In the genomic region with DNA sequence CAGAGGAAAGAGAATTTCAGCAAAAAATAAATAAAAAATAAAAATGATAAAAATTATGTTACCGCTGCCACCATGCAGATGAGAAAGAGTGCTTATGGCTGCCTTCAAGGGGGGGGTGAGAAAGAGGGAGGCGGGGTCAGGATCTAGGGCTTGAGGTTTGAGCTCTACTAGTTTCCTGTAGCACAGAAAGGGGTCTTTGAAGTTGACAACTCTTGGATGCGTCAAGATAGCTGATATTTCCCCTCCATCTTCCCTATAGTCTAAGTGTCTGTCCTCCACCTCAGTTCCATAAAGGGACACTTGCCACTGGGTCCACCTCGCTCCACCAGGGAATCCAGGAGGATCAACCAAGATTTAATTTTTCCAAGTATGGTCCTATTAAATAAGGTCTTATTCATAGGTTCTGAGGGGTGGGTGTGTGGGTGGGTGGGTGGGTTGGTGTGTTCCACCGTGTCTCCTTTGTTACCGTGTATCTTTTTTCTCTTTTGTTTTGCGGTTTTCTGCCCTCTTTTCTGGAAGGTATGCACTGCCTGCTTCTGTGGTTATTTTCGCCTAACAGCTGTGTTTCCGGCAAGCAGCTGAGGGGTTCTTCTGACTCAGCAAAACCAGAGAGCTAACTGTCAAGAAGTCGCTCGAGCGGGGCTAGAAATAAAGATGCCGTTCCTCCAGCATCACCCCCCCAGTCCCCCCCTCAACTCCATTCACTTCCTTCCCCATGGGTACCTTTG, we compare ENCODE assay signal across 10 mouse cellular contexts.
DNase-seq lines count a peak whose midpoint lies in the region; ATAC-seq and TF ChIP-seq lines count a peak whose summit lies in the region.
"Had no signal": no experiment of that assay in that cellular context is flagged by ENCODE, and none has a peak within 500 bp of the region (broad histone marks: within the 10 kb centered on the region; RNA-seq: fewer than 3 reads in every experiment).

No protein-coding gene starts in this region.

- no peak overlapping the region for H3K4me3 ChIP-seq in kidney, postnatal 0 days (replicated peaks; ENCODE audit: low read depth, low read length)
- H3K4me3 ChIP-seq in CH12.LX (replicated peaks in 1 of 3; ENCODE audit: low read depth in 2 of 3, low read length in 2 of 3, poor library complexity in 1 of 3) = peak overlapping the region in 1 of 3 experiments; percentile 49
- no peak overlapping the region for H3K4me3 ChIP-seq in limb, embryonic 14.5 days (replicated peaks; ENCODE audit: low read length)
- H3K4me3 ChIP-seq in hindbrain, embryonic 16.5 days (ENCODE audit: low read length) = no peak overlapping the region

- no peak for TF ChIP-seq CTCF in kidney, postnatal 0 days (IDR thresholded peaks at IDR 0.05; ENCODE audit: low read depth)
- no peak for TF ChIP-seq CTCF in CH12.LX (conservative IDR thresholded peaks at IDR 0.05 in 1 of 2, IDR thresholded peaks at IDR 0.05 in 1 of 2; ENCODE audit: low read depth in 2 of 2, low read length in 2 of 2)

- no peaks in the 10 kb centered on the region for H3K9me3 ChIP-seq in kidney, postnatal 0 days (replicated peaks; ENCODE audit: low read length)
- H3K9me3 ChIP-seq in CH12.LX (replicated peaks; ENCODE audit: low read length) = peaks cover 11% of the 10 kb centered on the region
- H3K9me3 ChIP-seq in limb, embryonic 14.5 days (ENCODE audit: control insufficient read depth, low read length) = no peaks in the 10 kb centered on the region
- no peaks in the 10 kb centered on the region for H3K9me3 ChIP-seq in hindbrain, embryonic 16.5 days (ENCODE audit: control insufficient read depth, low read length)

- no peak; the same call in 1 of the 2 replicates for TF ChIP-seq RAD21 in CH12.LX (IDR thresholded peaks at IDR 0.05; ENCODE audit: low read depth, low read length)

- dilution Hi-C loops in CH12.LX (cut with MboI; ENCODE audit: extremely low pct_ligation_motif_present, extremely low pct_unique_long_range_greater_than_20kb, low sequenced_read_pairs) = no loop called here

- DNase-seq in kidney, postnatal 0 days (ENCODE audit: low spot score) = peak; percentile 33
- no peak for DNase-seq in kidney, postnatal 25 days
- peak; percentile 94 for DNase-seq in CH12.LX (ENCODE audit: extremely low read depth)
- DNase-seq in limb, embryonic 14.5 days (ENCODE audit: low spot score) = peak; percentile 64
- peak; percentile 76 for DNase-seq in splenic B cell, adult 2 months (ENCODE audit: low read depth, low spot score)
- DNase-seq in cerebellum, postnatal 4 days (ENCODE audit: low spot score in 2 of 2) = no peak
- DNase-seq: cerebellum, adult 11 months had no signal

- H3K4me1 ChIP-seq in kidney, postnatal 0 days (replicated peaks; ENCODE audit: insufficient read depth, low read length) = 0 out of 2 replicates have a peak, but pooled peaks cover 3% of the 10 kb centered on the region
- H3K4me1 ChIP-seq in CH12.LX (ENCODE audit: control insufficient read depth in 1 of 2, insufficient read depth in 2 of 2) = peaks cover 25 to 60% of the 10 kb centered on the region in 2 experiments
- peaks cover 42% of the 10 kb centered on the region for H3K4me1 ChIP-seq in limb, embryonic 14.5 days (ENCODE audit: control insufficient read depth, insufficient read depth, low read length)
- H3K4me1 ChIP-seq in hindbrain, embryonic 16.5 days (ENCODE audit: control insufficient read depth, insufficient read depth, low read depth, low read length) = peaks cover 13% of the 10 kb centered on the region

- no peaks in the 10 kb centered on the region for H3K79me2 ChIP-seq in CH12.LX (replicated peaks; ENCODE audit: control insufficient read depth, extremely low read depth, insufficient read depth, poor library complexity, severe bottlenecking)

- in situ Hi-C loops in CH12.LX (cut with MboI; ENCODE audit: low pct_ligation_motif_present, low pct_unique_long_range_greater_than_20kb, low sequenced_read_pairs) = no loop called here

- no peak for ATAC-seq in kidney, postnatal 0 days (replicated peaks; ENCODE audit: low FRiP score, low read depth)
- no peak for ATAC-seq in limb, embryonic 14.5 days (ENCODE audit: low FRiP score, low read depth)
- ATAC-seq in erythroid progenitor cell, adult 5-6 weeks (replicated peaks; ENCODE audit: low FRiP score, poor library complexity, severe bottlenecking) = no peak
- ATAC-seq in hindbrain, embryonic 16.5 days = no peak
- ATAC-seq: forebrain, embryonic 16.5 days had no signal

- H3K9ac ChIP-seq in kidney, postnatal 0 days (ENCODE audit: low read depth, low read length) = no peak overlapping the region
- peak overlapping the region; percentile 74 for H3K9ac ChIP-seq in CH12.LX (ENCODE audit: insufficient read depth, low read depth)
- no peak overlapping the region for H3K9ac ChIP-seq in limb, embryonic 14.5 days (ENCODE audit: low read depth, low read length, severe bottlenecking)
- H3K9ac ChIP-seq in hindbrain, embryonic 16.5 days (ENCODE audit: low read depth, low read length) = no peak overlapping the region

- WGBS in kidney, postnatal 0 days = 41% methylated on average over 13 of the region's 13 CpGs
- 41% methylated on average over 13 of the region's 13 CpGs for WGBS in limb, embryonic 14.5 days
- 53% methylated on average over 13 of the region's 13 CpGs for WGBS in hindbrain, embryonic 16.5 days

- peak; percentile 98 for TF ChIP-seq EP300 in CH12.LX (IDR thresholded peaks at IDR 0.05; ENCODE audit: low read length)

- no peak overlapping the region for H3K27ac ChIP-seq in kidney, postnatal 0 days
- peak overlapping the region; percentile 99 for H3K27ac ChIP-seq in CH12.LX (ENCODE audit: insufficient read depth, low read depth)
- H3K27ac ChIP-seq in limb, embryonic 14.5 days (replicated peaks; ENCODE audit: low read depth, low read length) = no peak overlapping the region
- H3K27ac ChIP-seq in hindbrain, embryonic 16.5 days (ENCODE audit: low read depth, low read length) = no peak overlapping the region

- no peak for TF ChIP-seq POLR2A in CH12.LX (IDR thresholded peaks at IDR 0.05; ENCODE audit: low read depth, low read length)
- no peak for TF ChIP-seq POLR2A in limb, embryonic 14.5 days (IDR thresholded peaks at IDR 0.05; ENCODE audit: borderline replicate concordance, extremely low read depth, insufficient read depth, insufficient read length)

- H3K36me3 ChIP-seq in kidney, postnatal 0 days (ENCODE audit: insufficient read depth, low read length) = no peaks in the 10 kb centered on the region
- no peaks in the 10 kb centered on the region for H3K36me3 ChIP-seq in CH12.LX (replicated peaks in 1 of 2; ENCODE audit: control insufficient read depth in 1 of 2, insufficient read depth in 1 of 2, low read length in 1 of 2)
- H3K36me3 ChIP-seq in limb, embryonic 14.5 days (ENCODE audit: control insufficient read depth, insufficient read depth, low read length) = no peaks in the 10 kb centered on the region
- no peaks in the 10 kb centered on the region for H3K36me3 ChIP-seq in splenic B cell, adult 2 months (ENCODE audit: control insufficient read depth, insufficient read depth, low read length, poor library complexity, severe bottlenecking)
- no peaks in the 10 kb centered on the region for H3K36me3 ChIP-seq in hindbrain, embryonic 16.5 days (ENCODE audit: control insufficient read depth, insufficient read depth, low read length)

- peaks cover 4% of the 10 kb centered on the region; the same call in 1 of the 2 replicates for H3K27me3 ChIP-seq in kidney, postnatal 0 days (ENCODE audit: insufficient read depth, low read length)
- no peaks in the 10 kb centered on the region for H3K27me3 ChIP-seq in CH12.LX (replicated peaks)
- H3K27me3 ChIP-seq in limb, embryonic 14.5 days (ENCODE audit: control insufficient read depth, insufficient read depth, low read length) = no peaks in the 10 kb centered on the region
- no peaks in the 10 kb centered on the region for H3K27me3 ChIP-seq in splenic B cell, adult 2 months (ENCODE audit: control insufficient read depth, insufficient read depth, low read length, poor library complexity, severe bottlenecking)
- no peaks in the 10 kb centered on the region for H3K27me3 ChIP-seq in hindbrain, embryonic 16.5 days (replicated peaks; ENCODE audit: control insufficient read depth, insufficient read depth, low read length)

- H3K4me2 ChIP-seq in kidney, postnatal 0 days (ENCODE audit: low read length) = no peak overlapping the region
- peak overlapping the region; percentile 67 for H3K4me2 ChIP-seq in CH12.LX (ENCODE audit: insufficient read depth, low read depth, poor library complexity, severe bottlenecking)
- peak overlapping the region; percentile 8; the same call in 1 of the 2 replicates for H3K4me2 ChIP-seq in limb, embryonic 14.5 days (replicated peaks; ENCODE audit: low read depth, low read length, severe bottlenecking)
- no peak overlapping the region for H3K4me2 ChIP-seq in hindbrain, embryonic 16.5 days (ENCODE audit: low read length)

TF ChIP-seq in CH12.LX, 34 proteins besides CTCF, POLR2A, EP300 and RAD21 (continues in another document):
- TF ChIP-seq MAZ (IDR thresholded peaks at IDR 0.05; ENCODE audit: low read depth, low read length) = peak; percentile 86
- peak; percentile 100 for TF ChIP-seq ETS1 (conservative IDR thresholded peaks at IDR 0.05; ENCODE audit: low read depth, low read length)
- peak; percentile 100 for TF ChIP-seq MAFK (IDR thresholded peaks at IDR 0.05; ENCODE audit: insufficient replicate concordance, low read length)
- no peak for TF ChIP-seq CHD2 (IDR thresholded peaks at IDR 0.05; ENCODE audit: low read length)
- no peak for TF ChIP-seq ZMIZ1 (IDR thresholded peaks at IDR 0.05; ENCODE audit: low read depth, low read length)
- TF ChIP-seq ZC3H11A (IDR thresholded peaks at IDR 0.05; ENCODE audit: low read depth, low read length) = no peak
- no peak for TF ChIP-seq MAX (IDR thresholded peaks at IDR 0.05; ENCODE audit: low read length)
- TF ChIP-seq TBP (conservative IDR thresholded peaks at IDR 0.05; ENCODE audit: low read depth, low read length) = 0 out of 2 replicates have a peak, but pooled peaks have one; percentile 37
- no peak for TF ChIP-seq E2F4 (IDR thresholded peaks at IDR 0.05; ENCODE audit: insufficient replicate concordance, low read depth, low read length)
- peak; percentile 69 for TF ChIP-seq JUN (IDR thresholded peaks at IDR 0.05; ENCODE audit: insufficient read depth, low read depth, low read length)
- no peak for TF ChIP-seq USF1 (IDR thresholded peaks at IDR 0.05; ENCODE audit: low read depth, low read length)
- peak; percentile 20; the same call in 1 of the 2 replicates for TF ChIP-seq SMC3 (IDR thresholded peaks at IDR 0.05; ENCODE audit: low read depth, low read length)
- peak; percentile 96 for TF ChIP-seq IRF4 (IDR thresholded peaks at IDR 0.05; ENCODE audit: low read depth, low read length)
- TF ChIP-seq MEF2A (IDR thresholded peaks at IDR 0.05; ENCODE audit: borderline replicate concordance, low read depth, low read length) = peak; percentile 99
- no peak for TF ChIP-seq CHD1 (IDR thresholded peaks at IDR 0.05; ENCODE audit: low read depth, low read length)
- no peak for TF ChIP-seq USF2 (conservative IDR thresholded peaks at IDR 0.05; ENCODE audit: low read depth, low read length)
- peak; percentile 47; the same call in 1 of the 2 replicates for TF ChIP-seq ELF1 (IDR thresholded peaks at IDR 0.05; ENCODE audit: low read depth, low read length)
- no peak for TF ChIP-seq NELFE (IDR thresholded peaks at IDR 0.05; ENCODE audit: low read depth, low read length)

Comparison
In these comparisons a context has a peak if more than half of its experiments do, and no peak if none do; other contexts are left out.
1. DNase-seq: peak in kidney, postnatal 0 days (single experiment), CH12.LX (single experiment), limb, embryonic 14.5 days (single experiment) and splenic B cell, adult 2 months (single experiment); none in kidney, postnatal 25 days (0 of 2) and cerebellum, postnatal 4 days (0 of 2).
2. H3K4me2 ChIP-seq: peak in CH12.LX (single experiment) and limb, embryonic 14.5 days (single experiment); none in kidney, postnatal 0 days (single experiment) and hindbrain, embryonic 16.5 days (single experiment).